Mouse (Mus musculus) embryonic facial prominence, embryonic 10.5 days (tissue): ENCODE results near the gene Prr3. TPM values are rescaled to one million over a fixed set of nuclear protein-coding genes. Genes with fewer than 3 reads are reported as not detected.
"Not testable (repeated sequence)": the region's sequence is repeated elsewhere in the genome, so short reads cannot be mapped to it uniquely, and the experiment has no call there.

ENCODE experiments used
- DNase-seq: peaks from one replicate; pipeline ENCODE4 v3.0.0-alpha.2; 2017; ENCODE audit warnings: low spot score
- H3K27ac ChIP-seq: fragments of 300-500 bp; sonication (generic); replicated peaks from 2 replicates; pipeline ENCODE4 v1.5.1; 2016; ENCODE audit warnings: mild to moderate bottlenecking
- H3K27me3 ChIP-seq: fragments of 300-500 bp; sonication (generic); replicated peaks from 2 replicates; pipeline ENCODE4 v1.6.1; 2016; ENCODE audit warnings: low read depth, mild to moderate bottlenecking; ENCODE audit not compliant: poor library complexity, severe bottlenecking
- H3K36me3 ChIP-seq: fragments of 300-500 bp; sonication (generic); replicated peaks from 2 replicates; pipeline ENCODE4 v1.6.1; 2016; ENCODE audit warnings: mild to moderate bottlenecking, moderate library complexity
- H3K4me1 ChIP-seq: fragments of 300-500 bp; sonication (generic); 2 replicates; pipeline ENCODE4 v1.6.1; 2016
- H3K4me3 ChIP-seq: fragments of 300-500 bp; sonication (generic); 2 replicates; pipeline ENCODE4 v1.5.1; 2016; ENCODE audit warnings: mild to moderate bottlenecking, moderate library complexity
- H3K9me3 ChIP-seq: fragments of 300-500 bp; sonication (generic); 2 replicates; pipeline ENCODE4 v1.6.1; 2016; ENCODE audit warnings: mild to moderate bottlenecking
- WGBS: fragments of 180-500 bp; shearing (Covaris S2); methylation state at CpG from one replicate; pipeline ENCODE4 v1.1.7; 2016; 5-methylcytosine and 5-hydroxymethylcytosine counted together
- polyA plus RNA-seq: library from polyadenylated mRNA; unstranded; fragments of >200 nt; fragmentation: Nextera tagmentation; extraction: Ambion mirVana; gene quantifications from 2 replicates; pipeline ENCODE4 v1.2.1, GENCODE M21; 2016

Prr3 gene
- polyA plus RNA-seq, 1 experiment from 2014 or later = 44.0 TPM

DNA sequence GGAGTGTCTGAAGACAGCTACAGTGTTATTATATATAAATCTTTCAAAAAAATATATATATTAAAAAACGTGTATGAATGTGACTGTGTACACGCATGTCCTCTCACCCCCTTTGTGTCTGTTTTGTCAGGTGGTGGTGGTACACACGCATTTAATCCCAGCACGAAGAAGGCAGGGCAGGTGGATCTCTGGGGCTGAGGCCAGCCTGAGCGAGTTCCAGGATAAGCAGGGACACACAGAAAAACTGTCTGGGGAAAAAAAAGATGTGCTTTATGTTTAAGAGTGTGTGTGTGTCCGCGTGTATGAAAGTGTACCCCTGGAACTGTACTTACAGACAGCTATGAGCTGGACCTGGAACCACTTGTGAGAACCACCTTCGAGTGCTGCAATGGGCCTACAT lies 25.4 kb downstream of the Prr3 start:
- Histone ChIP-seq H3K4me3 (no peak overlapping the region), H3K27ac (no peak overlapping the region), H3K9me3 (no peaks in the 10 kb centered on the region), H3K4me1 (no peaks in the 10 kb centered on the region), H3K36me3 (peaks cover 49% of the 10 kb centered on the region), H3K27me3 (no peaks in the 10 kb centered on the region)
- DNase-seq = no peak
- whole genome bisulfite sequencing = 81% methylated on average over 8 of the region's 8 CpGs

DNA sequence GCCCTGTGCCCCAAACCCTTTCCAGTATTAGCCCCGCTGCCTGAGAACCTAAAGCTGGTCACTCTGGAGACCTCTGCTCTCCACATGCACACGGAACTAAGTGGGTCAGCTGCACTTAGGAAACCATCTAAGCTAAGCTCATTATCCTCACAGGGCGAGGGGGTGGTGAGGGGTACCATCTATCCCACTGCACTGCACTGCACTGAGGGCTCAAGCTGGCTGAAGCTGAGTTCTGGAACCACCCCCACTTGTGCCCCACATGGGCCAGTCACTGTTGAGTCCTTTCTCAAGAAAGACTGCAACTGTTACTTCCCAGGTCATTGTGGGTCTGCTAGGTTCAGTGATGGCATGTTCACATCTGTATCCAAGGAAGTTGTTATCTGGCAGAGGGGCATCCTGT lies 27.5 kb downstream of the Prr3 start:
- peaks cover 28% of the 10 kb centered on the region for H3K36me3 ChIP-seq
- H3K9me3 ChIP-seq, H3K4me3 ChIP-seq, H3K4me1 ChIP-seq, H3K27me3 ChIP-seq, DNase-seq, H3K27ac ChIP-seq: not testable (repeated sequence)
- 82% methylated on average over 3 of the region's 3 CpGs for WGBS

DNA sequence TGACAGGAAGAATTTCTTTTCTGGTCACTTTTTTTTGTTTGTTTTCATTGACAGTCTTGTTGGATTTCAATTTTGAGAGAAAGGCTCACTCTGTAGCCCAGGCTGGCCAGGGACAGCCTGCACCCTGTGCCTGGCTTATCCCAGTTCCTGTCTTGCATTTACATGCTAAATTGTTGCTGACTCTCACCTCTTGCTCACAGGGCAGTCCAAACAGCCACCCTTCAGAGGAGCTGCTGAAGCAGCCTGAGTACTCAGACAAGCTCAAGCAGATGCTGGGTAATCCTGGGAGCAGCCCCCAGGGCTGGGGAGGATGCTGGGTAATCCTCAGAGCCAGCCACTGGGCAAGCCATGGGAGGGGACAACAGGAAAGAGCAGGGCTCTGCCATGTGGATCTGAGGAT lies 29.1 kb downstream of the Prr3 start:
- DNase-seq, H3K9me3 ChIP-seq, H3K27me3 ChIP-seq, H3K4me3 ChIP-seq, H3K4me1 ChIP-seq, H3K27ac ChIP-seq: not testable (repeated sequence)
- H3K36me3 ChIP-seq = peaks cover 12% of the 10 kb centered on the region

DNA sequence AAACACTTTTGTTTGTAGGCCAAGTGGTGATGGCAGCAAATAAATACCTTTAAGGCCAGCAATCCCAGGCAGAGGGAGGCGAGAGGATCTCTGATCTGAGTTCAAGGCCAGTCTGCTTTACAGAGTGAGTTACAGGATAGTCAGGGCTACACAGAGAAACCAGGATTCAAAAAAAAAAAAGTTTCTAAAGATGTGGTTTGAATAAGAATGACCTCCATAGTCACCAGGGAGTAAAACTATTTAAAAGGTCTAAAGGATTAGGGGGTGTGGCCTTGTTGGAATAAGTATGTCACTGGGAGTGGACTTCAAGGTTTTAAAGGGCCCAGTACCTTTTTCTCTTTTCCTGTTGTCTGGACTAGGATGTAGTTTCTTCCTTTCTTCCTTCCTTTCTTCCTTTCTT lies 40.1 kb downstream of the Prr3 start:
- WGBS = 55% methylated on average over 1 of the region's 1 CpGs
- Histone ChIP-seq H3K4me1 (no peaks in the 10 kb centered on the region), H3K36me3 (no peaks in the 10 kb centered on the region), H3K4me3 (no peak overlapping the region), H3K27ac (no peak overlapping the region), H3K9me3 (peaks cover 3% of the 10 kb centered on the region; the same call in 1 of the 2 replicates), H3K27me3 (no peaks in the 10 kb centered on the region)
- DNase-seq = no peak

DNA sequence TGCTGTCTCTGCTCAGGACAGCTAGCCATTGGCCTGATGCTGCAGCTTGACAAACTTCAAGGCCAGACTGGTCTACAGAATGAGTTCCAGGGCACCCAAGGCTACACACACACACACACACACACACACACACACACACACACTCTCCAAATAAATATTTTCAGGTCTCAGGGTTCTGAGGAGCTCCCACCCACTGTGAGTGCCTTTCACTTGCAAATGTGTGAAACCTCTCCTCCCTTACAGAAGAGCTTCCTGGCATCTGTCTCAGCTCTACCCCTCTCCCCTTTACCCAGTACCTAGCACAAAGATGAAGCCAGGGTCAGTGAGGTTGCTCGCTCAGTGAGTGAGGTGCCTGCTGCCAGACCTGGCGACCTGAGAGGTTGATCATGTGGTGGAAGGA lies 40.9 kb downstream of the Prr3 start:
- Histone ChIP-seq H3K4me3 (no peak overlapping the region), H3K36me3 (no peaks in the 10 kb centered on the region), H3K27me3 (no peaks in the 10 kb centered on the region), H3K4me1 (no peaks in the 10 kb centered on the region), H3K9me3 (peaks cover 3% of the 10 kb centered on the region; the same call in 1 of the 2 replicates), H3K27ac (no peak overlapping the region)
- 60% methylated on average over 2 of the region's 2 CpGs for WGBS
- no peak for DNase-seq

DNA sequence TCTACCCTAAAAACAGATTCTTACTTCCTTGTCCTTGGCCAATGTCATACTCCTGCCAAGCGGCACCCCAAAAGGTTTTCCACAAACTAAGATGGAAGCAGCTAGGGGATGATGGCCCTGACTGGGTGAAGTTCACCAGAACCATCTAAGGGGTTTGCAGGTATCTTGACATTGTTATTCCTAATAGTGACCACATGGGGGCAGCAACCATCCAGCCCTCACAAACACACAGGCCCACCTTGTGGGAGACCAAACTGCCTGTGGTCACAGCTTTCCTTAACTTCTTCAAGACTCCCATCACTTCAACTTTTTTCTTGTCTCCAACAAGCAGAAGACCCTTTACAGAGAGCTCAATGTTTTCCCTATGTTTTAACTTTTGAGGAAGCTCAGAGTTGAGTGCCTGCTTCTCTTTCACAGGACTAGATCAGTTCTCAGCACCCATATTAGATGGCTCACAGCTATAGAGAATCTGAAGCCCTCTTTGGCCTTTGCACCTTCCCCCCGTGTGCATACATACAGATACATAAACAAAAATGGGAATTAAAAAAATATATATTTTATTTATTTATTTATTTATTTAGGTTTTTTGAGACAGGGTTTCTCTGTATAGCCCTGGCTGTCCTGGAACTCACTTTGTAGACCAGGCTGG lies 42.2 kb downstream of the Prr3 start:
- H3K27ac ChIP-seq = no peak overlapping the region
- H3K4me1 ChIP-seq = no peaks in the 10 kb centered on the region
- H3K9me3 ChIP-seq = peaks cover 3% of the 10 kb centered on the region; the same call in 1 of the 2 replicates
- WGBS = 56% methylated on average over 2 of the region's 2 CpGs
- no peak overlapping the region for H3K4me3 ChIP-seq
- H3K27me3 ChIP-seq = no peaks in the 10 kb centered on the region
- H3K36me3 ChIP-seq = no peaks in the 10 kb centered on the region
- DNase-seq = peak; percentile 61

DNA sequence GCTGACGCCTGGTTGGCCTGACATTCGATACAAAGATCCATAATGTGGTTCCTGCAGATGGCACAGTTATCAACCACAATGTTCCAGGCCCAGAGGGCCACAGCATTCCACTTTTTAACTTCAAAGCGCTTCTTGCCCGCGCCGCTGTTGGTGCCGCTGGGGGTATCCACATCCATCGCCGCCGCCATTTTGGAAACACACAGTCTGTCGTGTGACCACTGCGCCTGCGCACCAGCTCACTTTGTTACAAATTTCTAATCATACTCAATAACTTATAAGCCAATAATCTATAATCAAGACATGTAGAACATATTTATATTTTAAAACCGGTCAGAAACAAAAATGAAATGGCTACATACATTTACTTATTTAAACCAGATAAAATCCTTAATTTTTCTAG lies 44.3 kb downstream of the Prr3 start:
- 89% methylated on average over 14 of the region's 14 CpGs for WGBS
- H3K36me3 ChIP-seq = peaks cover 20% of the 10 kb centered on the region
- not testable (repeated sequence) for DNase-seq, H3K27ac ChIP-seq, H3K27me3 ChIP-seq, H3K4me3 ChIP-seq, H3K4me1 ChIP-seq, H3K9me3 ChIP-seq

DNA sequence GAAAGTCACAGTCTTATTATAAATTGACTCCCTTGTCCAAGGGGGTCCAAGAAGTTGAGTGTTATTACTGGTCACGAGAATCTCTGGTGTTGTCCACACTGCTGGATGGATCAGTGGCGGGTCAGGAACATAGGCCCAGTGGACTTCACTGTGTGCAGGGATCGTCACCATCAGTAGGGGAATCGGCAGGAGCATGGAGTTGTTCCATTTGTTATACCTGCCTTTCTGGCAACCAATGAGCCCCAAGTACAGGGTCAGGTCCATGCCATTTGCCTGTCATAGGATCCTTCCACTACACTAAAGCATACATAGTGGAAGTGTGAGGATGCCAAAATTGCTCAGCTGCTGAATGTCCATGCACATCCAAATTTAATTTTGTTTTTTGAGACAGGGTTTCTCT lies 47.4 kb downstream of the Prr3 start:
- no peaks in the 10 kb centered on the region for H3K9me3 ChIP-seq
- H3K4me1 ChIP-seq = no peaks in the 10 kb centered on the region
- peaks cover 51% of the 10 kb centered on the region for H3K36me3 ChIP-seq
- H3K27ac ChIP-seq = no peak overlapping the region
- no peaks in the 10 kb centered on the region for H3K27me3 ChIP-seq
- DNase-seq = no peak
- 95% methylated on average over 4 of the region's 4 CpGs for WGBS
- no peak overlapping the region for H3K4me3 ChIP-seq

DNA sequence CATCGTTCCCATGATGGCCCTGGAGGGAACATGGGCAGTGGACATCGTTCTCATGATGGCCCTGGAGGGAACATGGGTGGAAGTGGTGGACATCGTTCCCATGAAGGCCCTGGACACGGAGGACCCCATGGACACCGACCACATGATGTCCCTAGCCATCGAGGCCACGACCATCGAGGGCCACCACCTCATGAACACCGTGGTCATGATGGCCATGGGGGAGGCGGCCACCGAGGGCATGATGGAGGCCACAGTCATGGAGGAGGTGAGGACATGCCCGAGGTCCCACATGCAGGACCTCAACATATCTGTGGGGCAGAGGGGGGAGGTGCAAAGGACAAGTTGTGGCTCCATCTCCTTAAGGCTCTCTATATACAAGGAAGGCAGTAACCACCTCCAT lies 49.4 kb downstream of the Prr3 start:
- H3K9me3 ChIP-seq = no peaks in the 10 kb centered on the region
- H3K27ac ChIP-seq = no peak overlapping the region
- no peak for DNase-seq
- 97% methylated on average over 12 of the region's 12 CpGs for WGBS
- no peak overlapping the region for H3K4me3 ChIP-seq
- no peaks in the 10 kb centered on the region for H3K4me1 ChIP-seq
- no peaks in the 10 kb centered on the region for H3K27me3 ChIP-seq
- H3K36me3 ChIP-seq = peaks cover 71% of the 10 kb centered on the region

DNA sequence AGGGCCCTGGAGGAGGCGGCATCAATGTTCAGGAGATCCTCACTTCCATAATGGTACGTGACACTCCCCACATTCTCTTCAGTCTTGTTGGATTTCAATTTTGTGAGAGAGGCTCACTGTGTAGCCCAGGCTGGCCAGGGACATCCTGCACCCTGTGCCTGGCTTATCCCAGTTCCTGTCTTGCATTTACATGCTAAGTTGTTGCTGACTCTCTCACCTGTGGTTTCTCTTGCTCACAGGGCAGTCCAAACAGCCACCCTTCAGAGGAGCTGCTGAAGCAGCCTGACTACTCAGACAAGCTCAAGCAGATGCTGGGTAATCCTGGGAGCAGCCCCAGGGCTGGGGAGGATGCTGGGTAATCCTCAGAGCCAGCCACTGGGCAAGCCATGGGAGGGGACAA lies 50.5 kb downstream of the Prr3 start:
- peaks cover 82% of the 10 kb centered on the region for H3K36me3 ChIP-seq
- 96% methylated on average over 2 of the region's 2 CpGs for WGBS
- DNase-seq = no peak
- H3K4me3 ChIP-seq = no peak overlapping the region
- H3K9me3 ChIP-seq = no peaks in the 10 kb centered on the region
- H3K4me1 ChIP-seq = no peaks in the 10 kb centered on the region
- H3K27ac ChIP-seq = no peak overlapping the region
- H3K27me3 ChIP-seq = no peaks in the 10 kb centered on the region

DNA sequence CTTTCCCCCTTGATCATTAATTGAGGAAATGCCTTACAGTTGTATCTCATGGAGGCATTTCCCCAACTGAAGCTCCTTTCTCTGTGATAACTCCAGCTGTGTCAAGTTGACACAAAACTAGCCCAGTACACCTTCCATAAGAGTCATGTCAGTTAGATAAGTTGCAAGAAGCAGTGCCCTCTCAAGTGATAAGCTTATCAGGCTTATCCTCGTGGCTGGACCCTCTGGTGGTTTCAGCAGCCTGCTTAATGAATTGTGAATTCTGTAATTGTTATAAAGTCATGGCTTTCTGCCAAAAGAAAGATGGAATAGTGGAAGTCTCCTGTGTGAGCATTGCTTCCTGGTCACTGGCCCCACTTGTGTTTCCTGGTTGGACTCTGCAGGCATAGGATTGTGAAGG lies 52.6 kb downstream of the Prr3 start:
- DNase-seq = no peak
- Histone ChIP-seq H3K36me3 (peaks cover 99% of the 10 kb centered on the region), H3K4me3 (no peak overlapping the region), H3K4me1 (no peaks in the 10 kb centered on the region), H3K27me3 (no peaks in the 10 kb centered on the region), H3K27ac (no peak overlapping the region), H3K9me3 (no peaks in the 10 kb centered on the region)
- 92% methylated on average over 1 of the region's 1 CpGs for WGBS

DNA sequence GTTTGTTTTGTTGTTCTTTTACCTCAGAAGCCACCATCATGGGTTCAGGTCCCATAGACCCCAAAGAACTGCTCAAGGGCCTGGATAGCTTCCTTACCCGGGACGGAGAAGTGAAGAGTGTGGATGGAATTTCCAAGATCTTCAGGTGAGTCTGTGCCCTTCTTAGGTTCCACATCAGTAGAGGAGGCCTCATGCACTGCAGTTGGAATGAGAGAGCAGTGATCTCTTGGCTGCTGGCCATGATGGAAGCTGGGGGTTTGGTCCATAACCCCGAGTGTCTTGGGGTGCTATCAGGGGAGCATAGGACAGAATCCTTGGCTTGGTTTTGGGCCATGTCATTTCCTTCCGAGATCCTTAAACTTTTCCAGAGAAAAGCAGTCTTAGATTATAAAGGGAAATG lies 56.8 kb downstream of the Prr3 start:
- Histone ChIP-seq H3K36me3 (peaks cover 76% of the 10 kb centered on the region), H3K27me3 (no peaks in the 10 kb centered on the region), H3K9me3 (no peaks in the 10 kb centered on the region), H3K4me3 (no peak overlapping the region), H3K4me1 (peaks cover 21% of the 10 kb centered on the region), H3K27ac (no peak overlapping the region)
- 95% methylated on average over 4 of the region's 4 CpGs for WGBS
- no peak for DNase-seq

DNA sequence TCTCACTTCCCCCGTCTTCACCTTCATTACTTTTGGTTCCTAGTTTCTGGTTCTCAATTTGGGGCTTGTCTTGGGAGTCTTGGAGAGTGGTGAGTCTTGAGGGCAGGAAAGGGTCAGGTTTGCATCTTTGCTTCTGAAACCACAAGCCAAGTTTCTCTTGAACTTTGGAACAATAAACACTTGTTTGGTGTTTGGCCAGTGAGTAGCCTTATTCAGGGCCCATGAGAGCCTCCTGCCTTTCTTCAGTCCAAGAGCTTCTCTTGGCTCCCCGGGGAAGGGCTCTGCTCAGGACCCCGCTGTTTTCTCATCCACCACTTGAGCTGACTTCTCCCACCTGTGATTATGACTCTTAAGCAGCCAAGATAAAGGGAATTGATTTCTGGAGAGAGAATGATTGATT lies 57.5 kb downstream of the Prr3 start:
- Histone ChIP-seq H3K36me3 (peaks cover 73% of the 10 kb centered on the region), H3K9me3 (no peaks in the 10 kb centered on the region)
- 89% methylated on average over 3 of the region's 3 CpGs for WGBS

More for the DNA sequence above, 57.5 kb downstream of the Prr3 start:
- Histone ChIP-seq H3K27ac (no peak overlapping the region), H3K4me3 (no peak overlapping the region), H3K4me1 (peaks cover 21% of the 10 kb centered on the region), H3K27me3 (no peaks in the 10 kb centered on the region)
- no peak for DNase-seq
